Mouse (Mus musculus): ENCODE measurements around the gene Sertad2.

The Sertad2 gene

GRCm38 (mm10) chr11:20671789-20672392 lies 128.8 kb downstream of the Sertad2 start:
- in situ Hi-C loops (cut with MseI, MboI) = no loop called here

- in situ Hi-C loops (cut with MseI, MboI) = no loop called here
These were observed 129.5 kb downstream of the Sertad2 start for GRCm38 (mm10) chr11:20672513-20672912.

- in situ Hi-C loops (cut with MseI, MboI) = no loop called here
These were observed 136.3 kb downstream of the Sertad2 start for GRCm38 (mm10) chr11:20679396-20679795.

GRCm38 (mm10) chr11:20680781-20681180 lies 137.7 kb downstream of the Sertad2 start:
- in situ Hi-C loops (cut with MseI, MboI) = no loop called here

GRCm38 (mm10) chr11:20681679-20682078 lies 138.6 kb downstream of the Sertad2 start:
- in situ Hi-C loops (cut with MseI, MboI) = no loop called here

- in situ Hi-C loops (cut with MseI, MboI) = loop anchor here (5.0 kb wide), 2 partner anchors 234 to 239 kb away; no protein-coding TSS in a partner anchor
These were observed 147.9 kb downstream of the Sertad2 start for GRCm38 (mm10) chr11:20691000-20691399.

Data from mouse trophoblast stem cell (cell line).